Mouse (Mus musculus): ENCODE results near the gene Arl15. TPM values are rescaled to one million over a fixed set of nuclear protein-coding genes. Genes with fewer than 3 reads are reported as not detected.

The Arl15 gene
- polyA plus RNA-seq, 1 experiment from 2014 or later = 10.1 TPM

DNA sequence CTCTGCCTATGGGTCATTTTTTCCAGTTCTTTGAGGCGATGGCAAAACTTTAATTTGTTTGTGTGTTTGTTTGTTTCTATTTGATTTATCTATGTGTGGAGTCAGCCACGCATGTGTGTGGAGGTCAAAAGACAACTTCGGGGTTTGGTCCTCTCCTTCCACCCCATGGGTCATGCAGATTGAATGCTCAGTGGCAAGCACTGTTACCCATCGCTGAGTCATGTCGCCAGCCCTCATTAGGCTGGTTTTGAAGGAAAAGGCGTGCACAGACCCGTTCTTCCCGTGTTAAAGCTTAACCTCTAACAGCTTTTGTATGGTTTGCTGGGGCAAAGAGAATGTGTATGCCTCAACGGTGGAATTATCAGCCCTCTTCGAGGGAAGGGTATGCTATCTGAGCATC lies 315.1 kb downstream of the Arl15 start:
- Histone ChIP-seq H3K4me1 (ENCODE audit: insufficient read depth, low read depth, low read length) (no peaks in the 10 kb centered on the region), H3K4me3 (ENCODE audit: low read depth, low read length) (no peak overlapping the region), H3K9me3 (ENCODE audit: low read length) (no peaks in the 10 kb centered on the region), H3K9ac (replicated peaks; ENCODE audit: low read depth) (no peak overlapping the region), H3K36me3 (ENCODE audit: insufficient read depth, low read length) (no peaks in the 10 kb centered on the region), H3K4me2 (replicated peaks; ENCODE audit: low read depth, low read length) (no peak overlapping the region), H3K27me3 (replicated peaks; ENCODE audit: insufficient read depth, low read length) (no peaks in the 10 kb centered on the region), H3K27ac (ENCODE audit: low read length) (no peak overlapping the region)
- no peak for ATAC-seq
- no peak for DNase-seq (ENCODE audit: low spot score)
- 84% methylated on average over 10 of the region's 10 CpGs for WGBS
- TF ChIP-seq CTCF (IDR thresholded peaks at IDR 0.05) = no peak
- no peak for TF ChIP-seq EP300 (IDR thresholded peaks at IDR 0.05)

DNA sequence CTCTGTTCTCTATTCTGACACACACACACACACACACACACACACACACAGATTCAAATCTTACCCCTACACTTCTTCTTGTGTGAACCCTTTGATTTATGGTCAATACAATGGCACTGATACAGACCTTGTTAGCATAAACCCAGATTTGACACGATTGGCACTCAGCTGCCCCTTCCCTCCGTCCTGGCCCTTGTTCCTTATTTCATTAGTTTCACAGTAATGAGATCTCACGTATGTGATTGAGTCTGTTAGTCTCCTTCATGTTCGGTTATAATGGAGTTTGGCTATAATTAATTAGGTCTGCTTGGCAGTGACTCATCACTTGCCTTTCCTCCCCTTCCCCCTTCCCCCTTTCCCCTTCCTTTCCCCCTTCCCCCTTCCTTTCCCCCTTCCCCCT lies 315.5 kb downstream of the Arl15 start:
- TF ChIP-seq CTCF (IDR thresholded peaks at IDR 0.05) (no peak), EP300 (IDR thresholded peaks at IDR 0.05) (no peak)
- WGBS = 47% methylated on average over 4 of the region's 4 CpGs

DNA sequence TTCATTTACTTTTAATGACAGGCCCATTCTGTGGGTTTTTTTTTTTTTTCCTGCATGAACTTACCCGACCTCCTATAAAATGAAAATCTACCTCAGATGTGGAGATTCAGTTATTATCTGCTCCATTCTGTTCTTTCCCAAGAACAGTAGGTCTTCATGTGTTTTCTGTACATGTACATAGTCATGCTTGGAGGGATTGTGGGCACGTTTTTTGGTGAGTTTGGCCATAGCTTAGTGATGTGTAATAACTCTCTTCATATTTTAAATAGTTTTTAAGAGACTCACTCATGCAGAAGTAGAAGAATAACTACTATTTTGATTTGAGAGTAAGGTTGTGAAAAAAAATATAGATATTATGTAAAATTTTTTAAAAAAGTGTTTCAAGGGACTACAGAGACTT lies 319.2 kb downstream of the Arl15 start:
- Histone ChIP-seq H3K27ac (ENCODE audit: low read length) (no peak overlapping the region), H3K36me3 (ENCODE audit: insufficient read depth, low read length) (no peaks in the 10 kb centered on the region), H3K4me1 (ENCODE audit: insufficient read depth, low read depth, low read length) (no peaks in the 10 kb centered on the region), H3K9me3 (ENCODE audit: low read length) (no peaks in the 10 kb centered on the region), H3K27me3 (replicated peaks; ENCODE audit: insufficient read depth, low read length) (no peaks in the 10 kb centered on the region), H3K9ac (replicated peaks; ENCODE audit: low read depth) (no peak overlapping the region), H3K4me3 (ENCODE audit: low read depth, low read length) (no peak overlapping the region), H3K4me2 (replicated peaks; ENCODE audit: low read depth, low read length) (no peak overlapping the region)
- 62% methylated on average over 2 of the region's 2 CpGs for WGBS
- DNase-seq (ENCODE audit: low spot score) (no peak), ATAC-seq (no peak)
- no peak for TF ChIP-seq CTCF (IDR thresholded peaks at IDR 0.05)
- no peak for TF ChIP-seq EP300 (IDR thresholded peaks at IDR 0.05)

More for the DNA sequence above, 315.5 kb downstream of the Arl15 start:
- Histone ChIP-seq H3K27ac (ENCODE audit: low read length) (no peak overlapping the region), H3K4me3 (ENCODE audit: low read depth, low read length) (no peak overlapping the region), H3K9me3 (ENCODE audit: low read length) (no peaks in the 10 kb centered on the region), H3K9ac (replicated peaks; ENCODE audit: low read depth) (no peak overlapping the region), H3K4me2 (replicated peaks; ENCODE audit: low read depth, low read length) (no peak overlapping the region), H3K36me3 (ENCODE audit: insufficient read depth, low read length) (no peaks in the 10 kb centered on the region), H3K27me3 (replicated peaks; ENCODE audit: insufficient read depth, low read length) (no peaks in the 10 kb centered on the region), H3K4me1 (ENCODE audit: insufficient read depth, low read depth, low read length) (no peaks in the 10 kb centered on the region)
- no peak for ATAC-seq
- no peak for DNase-seq (ENCODE audit: low spot score)

DNA sequence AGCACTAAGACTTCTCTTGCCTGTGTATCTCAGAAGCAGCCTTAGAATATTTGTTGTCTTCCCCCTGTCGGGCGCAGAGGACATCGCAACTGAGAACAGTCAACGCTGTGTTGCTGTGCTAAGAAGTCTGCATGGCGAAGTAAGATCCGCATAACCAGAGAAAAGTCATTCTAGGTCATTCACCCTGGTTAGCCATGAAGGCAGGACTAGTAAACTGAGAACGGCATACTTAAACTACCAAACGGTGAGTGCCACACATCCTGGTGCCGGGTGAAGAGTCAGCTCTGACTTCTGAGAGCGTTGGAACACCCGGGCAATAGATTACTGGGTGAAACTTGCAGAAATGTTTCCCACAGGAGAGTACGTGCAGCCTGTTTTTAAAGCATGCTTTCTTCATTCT lies 320.3 kb downstream of the Arl15 start:
- TF ChIP-seq CTCF (IDR thresholded peaks at IDR 0.05) (no peak), EP300 (IDR thresholded peaks at IDR 0.05) (no peak)
- no peaks in the 10 kb centered on the region for H3K27me3 ChIP-seq (replicated peaks; ENCODE audit: insufficient read depth, low read length)
- DNase-seq (ENCODE audit: low spot score) (no peak), ATAC-seq (no peak)
- WGBS = 91% methylated on average over 12 of the region's 12 CpGs
- H3K27ac ChIP-seq (ENCODE audit: low read length) = no peak overlapping the region
- H3K4me3 ChIP-seq (ENCODE audit: low read depth, low read length) = no peak overlapping the region
- no peak overlapping the region for H3K9ac ChIP-seq (replicated peaks; ENCODE audit: low read depth)
- H3K4me2 ChIP-seq (replicated peaks; ENCODE audit: low read depth, low read length) = no peak overlapping the region
- H3K9me3 ChIP-seq (ENCODE audit: low read length) = no peaks in the 10 kb centered on the region
- H3K4me1 ChIP-seq (ENCODE audit: insufficient read depth, low read depth, low read length) = no peaks in the 10 kb centered on the region
- H3K36me3 ChIP-seq (ENCODE audit: insufficient read depth, low read length) = no peaks in the 10 kb centered on the region

DNA sequence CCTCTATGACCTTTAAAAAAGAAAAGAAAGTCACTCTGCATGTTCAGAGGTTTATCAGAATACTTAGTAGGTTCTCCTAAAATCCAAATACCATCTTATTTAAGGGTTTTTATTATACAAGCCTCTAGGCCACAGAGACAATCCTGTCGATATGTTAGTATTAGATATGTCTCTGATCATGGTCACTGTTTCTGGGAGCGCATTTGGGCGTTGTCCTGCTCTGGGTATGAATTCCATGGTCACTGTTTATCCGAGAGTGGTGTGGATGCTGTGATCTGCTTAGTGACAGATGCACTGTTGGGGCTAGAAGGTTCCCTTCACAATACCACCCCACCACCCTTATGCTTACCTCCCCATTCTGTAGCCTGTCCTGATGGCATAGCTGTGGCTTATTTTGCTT lies 320.8 kb downstream of the Arl15 start:
- no peaks in the 10 kb centered on the region for H3K9me3 ChIP-seq (ENCODE audit: low read length)
- TF ChIP-seq CTCF (IDR thresholded peaks at IDR 0.05) (no peak), EP300 (IDR thresholded peaks at IDR 0.05) (no peak)
- no peaks in the 10 kb centered on the region for H3K4me1 ChIP-seq (ENCODE audit: insufficient read depth, low read depth, low read length)
- 91% methylated on average over 4 of the region's 4 CpGs for WGBS
- H3K4me3 ChIP-seq (ENCODE audit: low read depth, low read length) = no peak overlapping the region
- ATAC-seq (no peak), DNase-seq (ENCODE audit: low spot score) (no peak)
- H3K27ac ChIP-seq (ENCODE audit: low read length) = no peak overlapping the region
- no peak overlapping the region for H3K4me2 ChIP-seq (replicated peaks; ENCODE audit: low read depth, low read length)
- H3K9ac ChIP-seq (replicated peaks; ENCODE audit: low read depth) = no peak overlapping the region
- H3K36me3 ChIP-seq (ENCODE audit: insufficient read depth, low read length) = no peaks in the 10 kb centered on the region
- no peaks in the 10 kb centered on the region for H3K27me3 ChIP-seq (replicated peaks; ENCODE audit: insufficient read depth, low read length)

DNA sequence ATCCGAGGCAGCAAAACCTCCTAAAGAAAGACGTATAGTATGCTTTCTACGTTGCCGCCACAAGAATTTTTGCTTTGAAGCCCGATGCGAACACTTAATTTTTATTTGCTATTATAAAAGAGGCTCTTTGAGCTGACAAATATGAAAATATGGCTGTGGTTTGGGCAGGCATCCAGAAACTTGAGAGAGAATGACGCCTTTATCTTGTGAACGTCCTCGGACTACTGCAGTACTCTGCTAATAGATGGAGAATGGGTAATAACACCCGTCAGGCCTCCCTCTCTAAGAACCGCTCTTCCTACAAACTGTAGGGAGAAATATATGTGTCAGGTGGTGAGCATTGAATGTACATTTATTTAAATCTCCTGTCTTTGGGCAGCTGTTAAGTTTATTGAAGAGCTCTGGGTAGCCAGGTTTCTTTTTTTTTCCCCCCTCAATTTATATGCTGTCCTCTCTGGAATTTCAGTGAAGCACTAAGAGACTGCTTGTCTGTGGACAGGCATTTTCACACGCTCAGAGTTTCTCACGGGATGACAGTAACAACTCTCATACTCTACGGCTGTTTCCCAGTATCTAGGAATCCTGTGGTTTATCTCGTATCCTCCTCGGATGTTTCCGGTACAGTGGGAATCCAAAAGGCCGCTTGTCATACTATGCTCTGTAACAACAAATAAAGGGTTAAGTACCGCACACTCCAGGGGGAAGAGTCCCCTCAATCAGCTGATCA lies 324.0 kb downstream of the Arl15 start:
- no peak overlapping the region for H3K4me3 ChIP-seq (ENCODE audit: low read depth, low read length)
- H3K9ac ChIP-seq (replicated peaks; ENCODE audit: low read depth) = no peak overlapping the region
- H3K4me1 ChIP-seq (ENCODE audit: insufficient read depth, low read depth, low read length) = no peaks in the 10 kb centered on the region
- TF ChIP-seq EP300 (IDR thresholded peaks at IDR 0.05) = no peak
- TF ChIP-seq CTCF (IDR thresholded peaks at IDR 0.05) = no peak
- no peak overlapping the region for H3K4me2 ChIP-seq (replicated peaks; ENCODE audit: low read depth, low read length)
- H3K36me3 ChIP-seq (ENCODE audit: insufficient read depth, low read length) = no peaks in the 10 kb centered on the region
- no peak for ATAC-seq
- no peaks in the 10 kb centered on the region for H3K9me3 ChIP-seq (ENCODE audit: low read length)
- 41% methylated on average over 19 of the region's 19 CpGs for WGBS
- H3K27ac ChIP-seq (ENCODE audit: low read length) = no peak overlapping the region
- no peak for DNase-seq (ENCODE audit: low spot score)
- no peaks in the 10 kb centered on the region for H3K27me3 ChIP-seq (replicated peaks; ENCODE audit: insufficient read depth, low read length)

DNA sequence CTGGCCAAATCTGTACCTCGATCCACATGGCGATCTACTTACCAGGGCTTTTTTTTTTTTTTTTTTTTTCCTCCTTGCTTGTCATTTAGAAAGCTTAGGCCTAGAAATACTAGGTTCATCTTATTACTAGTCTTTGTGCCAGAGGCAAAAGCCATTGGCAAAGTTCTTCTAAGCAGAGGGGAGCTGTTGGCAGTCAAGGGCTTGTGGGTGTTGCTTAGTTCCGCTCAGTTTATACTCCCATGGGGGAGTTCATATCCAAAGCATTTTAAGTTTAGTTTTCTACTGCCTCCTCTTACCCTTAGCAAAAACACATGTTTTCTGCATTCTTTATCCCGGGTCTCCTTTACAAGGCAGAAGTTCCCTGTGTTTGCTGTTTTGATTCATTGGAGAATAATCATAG lies 325.5 kb downstream of the Arl15 start:
- no peaks in the 10 kb centered on the region for H3K27me3 ChIP-seq (replicated peaks; ENCODE audit: insufficient read depth, low read length)
- TF ChIP-seq EP300 (IDR thresholded peaks at IDR 0.05) (no peak), CTCF (IDR thresholded peaks at IDR 0.05) (no peak)
- H3K4me2 ChIP-seq (replicated peaks; ENCODE audit: low read depth, low read length) = no peak overlapping the region
- H3K4me1 ChIP-seq (ENCODE audit: insufficient read depth, low read depth, low read length) = no peaks in the 10 kb centered on the region
- no peak overlapping the region for H3K9ac ChIP-seq (replicated peaks; ENCODE audit: low read depth)
- no peaks in the 10 kb centered on the region for H3K9me3 ChIP-seq (ENCODE audit: low read length)
- H3K4me3 ChIP-seq (ENCODE audit: low read depth, low read length) = no peak overlapping the region
- ATAC-seq (no peak), DNase-seq (ENCODE audit: low spot score) (no peak)
- no peak overlapping the region for H3K27ac ChIP-seq (ENCODE audit: low read length)
- H3K36me3 ChIP-seq (ENCODE audit: insufficient read depth, low read length) = no peaks in the 10 kb centered on the region
- 91% methylated on average over 4 of the region's 4 CpGs for WGBS
